Mouse (Mus musculus): ENCODE results near the gene Fbxo24. TPM values are rescaled to one million over a fixed set of nuclear protein-coding genes. Genes with fewer than 3 reads are reported as not detected.

Fbxo24 gene
- polyA plus RNA-seq, 1 experiment from 2014 or later: not detected

GRCm38 (mm10) chr5:137580246-137580645 lies 48.6 kb downstream of the Fbxo24 start:
- DNase-seq (no peak), ATAC-seq (ENCODE audit: insufficient read depth) (no peak)
- H3K4me1 ChIP-seq (ENCODE audit: insufficient read depth): no peaks in the 10 kb centered on the region
- WGBS: 76% methylated on average over 6 of the region's 6 CpGs
- peaks cover 5% of the 10 kb centered on the region; the same call in 1 of the 2 replicates for H3K27me3 ChIP-seq (ENCODE audit: insufficient read depth, low read length)
- no peak overlapping the region for H3K9ac ChIP-seq
- H3K4me2 ChIP-seq: no peak overlapping the region
- TF ChIP-seq CTCF (IDR thresholded peaks at IDR 0.05; ENCODE audit: low read depth): no peak
- no peaks in the 10 kb centered on the region for H3K9me3 ChIP-seq (ENCODE audit: low read depth, low read length)
- no peak overlapping the region for H3K27ac ChIP-seq (ENCODE audit: low read depth)
- no peak overlapping the region for H3K4me3 ChIP-seq (ENCODE audit: low read depth, low read length)
- H3K36me3 ChIP-seq (ENCODE audit: insufficient read depth): no peaks in the 10 kb centered on the region

GRCm38 (mm10) chr5:137574470-137574901 lies 54.3 kb downstream of the Fbxo24 start:
- TF ChIP-seq CTCF (IDR thresholded peaks at IDR 0.05; ENCODE audit: low read depth): peak; percentile 33
- H3K27me3 ChIP-seq (ENCODE audit: insufficient read depth, low read length): peaks cover 5% of the 10 kb centered on the region; the same call in 1 of the 2 replicates
- DNase-seq (peak; percentile 42), ATAC-seq (ENCODE audit: insufficient read depth) (peak; percentile 41; the same call in 1 of the 2 replicates)
- no peaks in the 10 kb centered on the region for H3K9me3 ChIP-seq (ENCODE audit: low read depth, low read length)
- H3K9ac ChIP-seq: 0 out of 2 replicates have a peak overlapping the region, but pooled peaks have one; percentile 20
- H3K4me2 ChIP-seq: peak overlapping the region; percentile 53
- peak overlapping the region; percentile 20; the same call in 1 of the 2 replicates for H3K4me3 ChIP-seq (ENCODE audit: low read depth, low read length)
- H3K36me3 ChIP-seq (ENCODE audit: insufficient read depth): no peaks in the 10 kb centered on the region
- 11% methylated on average over 27 of the region's 27 CpGs for WGBS
- H3K4me1 ChIP-seq (ENCODE audit: insufficient read depth): peaks cover 3% of the 10 kb centered on the region; the same call in 1 of the 2 replicates
- no peak overlapping the region for H3K27ac ChIP-seq (ENCODE audit: low read depth)

GRCm38 (mm10) chr5:137570691-137571586 lies 57.9 kb downstream of the Fbxo24 start:
- H3K4me2 ChIP-seq: peak overlapping the region; percentile 32; the same call in 1 of the 2 replicates
- ATAC-seq (ENCODE audit: insufficient read depth) (peak; percentile 25; the same call in 1 of the 2 replicates), DNase-seq (no peak)
- H3K9ac ChIP-seq: no peak overlapping the region; the same call in 1 of the 2 replicates
- H3K36me3 ChIP-seq (ENCODE audit: insufficient read depth): no peaks in the 10 kb centered on the region
- WGBS: 67% methylated on average over 17 of the region's 17 CpGs
- no peak for TF ChIP-seq CTCF (IDR thresholded peaks at IDR 0.05; ENCODE audit: low read depth)
- peak overlapping the region; percentile 12; the same call in 1 of the 2 replicates for H3K4me3 ChIP-seq (ENCODE audit: low read depth, low read length)
- no peak overlapping the region for H3K27ac ChIP-seq (ENCODE audit: low read depth)
- peaks cover 4% of the 10 kb centered on the region; the same call in 1 of the 2 replicates for H3K4me1 ChIP-seq (ENCODE audit: insufficient read depth)
- H3K9me3 ChIP-seq (ENCODE audit: low read depth, low read length): no peaks in the 10 kb centered on the region
- peaks cover 5% of the 10 kb centered on the region; the same call in 1 of the 2 replicates for H3K27me3 ChIP-seq (ENCODE audit: insufficient read depth, low read length)

- TF ChIP-seq CTCF (IDR thresholded peaks at IDR 0.05; ENCODE audit: low read depth): no peak
- ATAC-seq (ENCODE audit: insufficient read depth) (no peak), DNase-seq (no peak)
- Histone ChIP-seq H3K27ac (ENCODE audit: low read depth) (no peak overlapping the region), H3K4me1 (ENCODE audit: insufficient read depth) (peaks cover 4% of the 10 kb centered on the region; the same call in 1 of the 2 replicates), H3K4me2 (peak overlapping the region; percentile 32; the same call in 1 of the 2 replicates), H3K4me3 (ENCODE audit: low read depth, low read length) (no peak overlapping the region; the same call in 1 of the 2 replicates), H3K36me3 (ENCODE audit: insufficient read depth) (no peaks in the 10 kb centered on the region), H3K9me3 (ENCODE audit: low read depth, low read length) (no peaks in the 10 kb centered on the region), H3K9ac (no peak overlapping the region), H3K27me3 (ENCODE audit: insufficient read depth, low read length) (peaks cover 5% of the 10 kb centered on the region; the same call in 1 of the 2 replicates)
- 37% methylated on average over 7 of the region's 7 CpGs for WGBS
Observed at GRCm38 (mm10) chr5:137570181-137570580, 58.6 kb downstream of the Fbxo24 start.

- H3K9me3 ChIP-seq (ENCODE audit: low read depth, low read length): no peaks in the 10 kb centered on the region
- no peak within 1 kb of the TSS; the same call in 1 of the 2 replicates for H3K4me3 ChIP-seq (ENCODE audit: low read depth, low read length)
- no peak within 1 kb of the TSS for H3K27ac ChIP-seq (ENCODE audit: low read depth)
- ATAC-seq (ENCODE audit: insufficient read depth): peak; percentile 83
- H3K4me1 ChIP-seq (ENCODE audit: insufficient read depth): peaks cover 4% of the 10 kb centered on the region; the same call in 1 of the 2 replicates
- H3K36me3 ChIP-seq (ENCODE audit: insufficient read depth): no peaks in the 10 kb centered on the region
- peaks cover 5% of the 10 kb centered on the region; the same call in 1 of the 2 replicates for H3K27me3 ChIP-seq (ENCODE audit: insufficient read depth, low read length)
- WGBS: 25% methylated on average over 9 of the region's 9 CpGs
- H3K4me2 ChIP-seq: peak within 1 kb of the TSS; percentile 32; the same call in 1 of the 2 replicates
- TF ChIP-seq CTCF (IDR thresholded peaks at IDR 0.05; ENCODE audit: low read depth): no peak
- no peak within 1 kb of the TSS for H3K9ac ChIP-seq
- DNase-seq: peak; percentile 66
Observed at GRCm38 (mm10) chr5:137569665-137570064, 59.1 kb downstream of the Fbxo24 start, which contains the start of gene Tfr2. Tfr2 (plus strand) TSS chr5:137569840.

- Histone ChIP-seq H3K27ac (ENCODE audit: low read depth) (no peak overlapping the region), H3K9me3 (ENCODE audit: low read depth, low read length) (no peaks in the 10 kb centered on the region), H3K9ac (no peak overlapping the region), H3K4me1 (ENCODE audit: insufficient read depth) (peaks cover 4% of the 10 kb centered on the region; the same call in 1 of the 2 replicates), H3K4me3 (ENCODE audit: low read depth, low read length) (no peak overlapping the region), H3K27me3 (ENCODE audit: insufficient read depth, low read length) (peaks cover under 1% of the 10 kb centered on the region; the same call in 1 of the 2 replicates), H3K36me3 (ENCODE audit: insufficient read depth) (no peaks in the 10 kb centered on the region), H3K4me2 (0 out of 2 replicates have a peak overlapping the region, but pooled peaks have one; percentile 12)
- DNase-seq (no peak), ATAC-seq (ENCODE audit: insufficient read depth) (no peak; the same call in 1 of the 2 replicates)
- WGBS: 53% methylated on average over 12 of the region's 12 CpGs
- TF ChIP-seq CTCF (IDR thresholded peaks at IDR 0.05; ENCODE audit: low read depth): no peak
Observed at GRCm38 (mm10) chr5:137569031-137569430, 59.8 kb downstream of the Fbxo24 start.

Data from lung, embryonic 14.5 days (tissue).